ENCODE assay signal across 20 mouse cellular contexts in genomic region chr3:8143016-8143415, GRCm38 (mm10).
DNase-seq lines count a peak whose midpoint lies in the region; ATAC-seq and TF ChIP-seq lines count a peak whose summit lies in the region.
"Had no signal": no experiment of that assay in that cellular context is flagged by ENCODE, and none has a peak within 500 bp of the region (broad histone marks: within the 10 kb centered on the region; RNA-seq: fewer than 3 reads in every experiment).

No protein-coding gene starts in this region.

- no peaks in the 10 kb centered on the region for H3K27me3 ChIP-seq in forebrain, embryonic 15.5 days
- H3K27me3 ChIP-seq in forebrain, embryonic 13.5 days: no peaks in the 10 kb centered on the region
- no peaks in the 10 kb centered on the region for H3K27me3 ChIP-seq in lung, embryonic 14.5 days (ENCODE audit: insufficient read depth, low read length)
- no peaks in the 10 kb centered on the region for H3K27me3 ChIP-seq in heart, embryonic 11.5 days (ENCODE audit: control insufficient read depth, insufficient read depth, low read length)
- H3K27me3 ChIP-seq in limb, embryonic 10.5 days (ENCODE audit: low read depth, poor library complexity, severe bottlenecking): no peaks in the 10 kb centered on the region
- H3K27me3 ChIP-seq: CH12.LX; hindbrain, embryonic 12.5 days had no signal

- no peak overlapping the region for H3K9ac ChIP-seq in forebrain, embryonic 15.5 days (replicated peaks)
- no peak overlapping the region for H3K9ac ChIP-seq in forebrain, embryonic 13.5 days
- no peak overlapping the region for H3K9ac ChIP-seq in lung, embryonic 14.5 days
- H3K9ac ChIP-seq in heart, embryonic 11.5 days (ENCODE audit: low read depth, low read length): no peak overlapping the region
- H3K9ac ChIP-seq: hindbrain, embryonic 12.5 days had no signal

- no peaks in the 10 kb centered on the region for H3K36me3 ChIP-seq in forebrain, embryonic 15.5 days
- no peaks in the 10 kb centered on the region for H3K36me3 ChIP-seq in forebrain, embryonic 13.5 days (ENCODE audit: poor library complexity, severe bottlenecking)
- no peaks in the 10 kb centered on the region for H3K36me3 ChIP-seq in lung, embryonic 14.5 days (ENCODE audit: insufficient read depth)
- H3K36me3 ChIP-seq in heart, embryonic 11.5 days (ENCODE audit: control insufficient read depth, insufficient read depth, low read length): no peaks in the 10 kb centered on the region
- no peaks in the 10 kb centered on the region for H3K36me3 ChIP-seq in limb, embryonic 10.5 days
- H3K36me3 ChIP-seq: embryonic facial prominence, embryonic 10.5 days; hindbrain, embryonic 12.5 days had no signal

- no peak for TF ChIP-seq CTCF in lung, embryonic 14.5 days (IDR thresholded peaks at IDR 0.05; ENCODE audit: low read depth)
- TF ChIP-seq CTCF in brain, embryonic 14.5 days (IDR thresholded peaks at IDR 0.05; ENCODE audit: borderline replicate concordance, extremely low read depth, insufficient read depth, insufficient read length): no peak

- no peaks in the 10 kb centered on the region for H3K9me3 ChIP-seq in forebrain, embryonic 15.5 days
- peaks cover 7% of the 10 kb centered on the region for H3K9me3 ChIP-seq in forebrain, embryonic 13.5 days (replicated peaks)
- no peaks in the 10 kb centered on the region for H3K9me3 ChIP-seq in lung, embryonic 14.5 days (ENCODE audit: low read depth, low read length)
- no peaks in the 10 kb centered on the region; the same call in 1 of the 2 replicates for H3K9me3 ChIP-seq in heart, embryonic 11.5 days (replicated peaks; ENCODE audit: control insufficient read depth, low read length)
- no peaks in the 10 kb centered on the region for H3K9me3 ChIP-seq in limb, embryonic 10.5 days (replicated peaks)

- DNase-seq in lung, embryonic 14.5 days: peak; percentile 4
- no peak for DNase-seq in lung, postnatal 25 days (ENCODE audit: low spot score)
- DNase-seq in brain, embryonic 14.5 days (ENCODE audit: low read depth): peak; percentile 73
- DNase-seq in limb, embryonic 10.5 days (ENCODE audit: low spot score): no peak
- DNase-seq: adrenal gland, postnatal 14 days; cerebellum, adult 2 months; gastrocnemius, postnatal 25 days; heart, postnatal 10 days; heart, postnatal 4 days; kidney, adult 18-20 months had no signal

- no peak overlapping the region for H3K4me2 ChIP-seq in forebrain, embryonic 15.5 days (replicated peaks)
- H3K4me2 ChIP-seq in forebrain, embryonic 13.5 days: no peak overlapping the region
- H3K4me2 ChIP-seq in lung, embryonic 14.5 days: no peak overlapping the region
- H3K4me2 ChIP-seq in heart, embryonic 11.5 days: no peak overlapping the region
- H3K4me2 ChIP-seq: hindbrain, embryonic 12.5 days had no signal

- no peak overlapping the region for H3K27ac ChIP-seq in forebrain, embryonic 15.5 days (replicated peaks)
- no peak overlapping the region for H3K27ac ChIP-seq in forebrain, embryonic 13.5 days
- no peak overlapping the region for H3K27ac ChIP-seq in lung, embryonic 14.5 days (ENCODE audit: low read depth)
- no peak overlapping the region for H3K27ac ChIP-seq in heart, embryonic 11.5 days (ENCODE audit: low read depth, low read length)
- no peak overlapping the region for H3K27ac ChIP-seq in limb, embryonic 10.5 days
- H3K27ac ChIP-seq: embryonic facial prominence, embryonic 10.5 days; hindbrain, embryonic 12.5 days had no signal

- no peak overlapping the region for H3K4me3 ChIP-seq in forebrain, embryonic 15.5 days
- H3K4me3 ChIP-seq in forebrain, embryonic 13.5 days: no peak overlapping the region
- no peak overlapping the region for H3K4me3 ChIP-seq in lung, embryonic 14.5 days (ENCODE audit: low read depth, low read length)
- H3K4me3 ChIP-seq in heart, embryonic 11.5 days (ENCODE audit: low read depth, low read length): no peak overlapping the region
- no peak overlapping the region for H3K4me3 ChIP-seq in limb, embryonic 10.5 days
- H3K4me3 ChIP-seq: embryonic facial prominence, embryonic 10.5 days; erythroblast, embryonic 14.5 days; hindbrain, embryonic 12.5 days had no signal

- ATAC-seq in forebrain, embryonic 15.5 days (replicated peaks): 0 out of 2 replicates have a peak, but pooled peaks have one; percentile 20
- ATAC-seq in forebrain, embryonic 13.5 days: no peak
- no peak for ATAC-seq in lung, embryonic 14.5 days (ENCODE audit: insufficient read depth)
- no peak for ATAC-seq in heart, embryonic 11.5 days (replicated peaks; ENCODE audit: insufficient number of reproducible peaks, low FRiP score, low TSS enrichment)
- ATAC-seq: activated CD4-positive, CD25-positive, alpha-beta regulatory T cell, adult 4 months; hindbrain, embryonic 16.5 days; inflammation-experienced regulatory T-cells, adult 6 months had no signal

- peaks cover 8% of the 10 kb centered on the region; the same call in 1 of the 2 replicates for H3K4me1 ChIP-seq in forebrain, embryonic 15.5 days
- no peaks in the 10 kb centered on the region for H3K4me1 ChIP-seq in forebrain, embryonic 13.5 days
- H3K4me1 ChIP-seq in lung, embryonic 14.5 days (ENCODE audit: insufficient read depth): no peaks in the 10 kb centered on the region
- no peaks in the 10 kb centered on the region for H3K4me1 ChIP-seq in heart, embryonic 11.5 days (ENCODE audit: control insufficient read depth, insufficient read depth, low read length)
- H3K4me1 ChIP-seq in limb, embryonic 10.5 days: no peaks in the 10 kb centered on the region
- H3K4me1 ChIP-seq: embryonic facial prominence, embryonic 10.5 days; hindbrain, embryonic 12.5 days had no signal

- no peak for TF ChIP-seq POLR2A in brain, embryonic 14.5 days (IDR thresholded peaks at IDR 0.05; ENCODE audit: borderline replicate concordance, extremely low read depth, insufficient read depth, insufficient read length, poor library complexity, severe bottlenecking)

- 39% methylated on average over 2 of the region's 2 CpGs for WGBS in forebrain, embryonic 15.5 days
- WGBS in forebrain, embryonic 13.5 days: 73% methylated on average over 2 of the region's 2 CpGs
- WGBS in lung, embryonic 14.5 days: 55% methylated on average over 2 of the region's 2 CpGs
- 75% methylated on average over 2 of the region's 2 CpGs for WGBS in heart, embryonic 11.5 days (ENCODE audit: insufficient replicate concordance)
- WGBS in limb, embryonic 10.5 days: 85% methylated on average over 2 of the region's 2 CpGs

Comparison
In these comparisons a context has a peak if more than half of its experiments do, and no peak if none do; other contexts are left out.
1. DNase-seq: peak in lung, embryonic 14.5 days (single experiment) and brain, embryonic 14.5 days (single experiment); none in lung, postnatal 25 days (single experiment) and limb, embryonic 10.5 days (single experiment).